Comparison of ENCODE assay signal across 23 mouse cellular contexts in genomic region chr1:119446753-119447283, GRCm38 (mm10). TPM values are rescaled to one million over a fixed set of nuclear protein-coding genes. Genes with fewer than 3 reads are reported as not detected.
DNase-seq lines count a peak whose midpoint lies in the region; ATAC-seq and TF ChIP-seq lines count a peak whose summit lies in the region.
"Had no signal": no experiment of that assay in that cellular context is flagged by ENCODE, and none has a peak within 500 bp of the region (broad histone marks: within the 10 kb centered on the region; RNA-seq: fewer than 3 reads in every experiment).

No protein-coding gene starts in this region.

- H3K4me3 ChIP-seq in heart, embryonic 12.5 days = no peak overlapping the region
- no peak overlapping the region for H3K4me3 ChIP-seq in lung, postnatal 0 days (ENCODE audit: low read depth, low read length)
- H3K4me3 ChIP-seq: forebrain, embryonic 10.5 days; forebrain, embryonic 13.5 days; heart, embryonic 15.5 days; hindbrain, embryonic 12.5 days; hindbrain, embryonic 15.5 days had no signal

- no peaks in the 10 kb centered on the region for H3K36me3 ChIP-seq in heart, embryonic 12.5 days
- H3K36me3 ChIP-seq in lung, postnatal 0 days (ENCODE audit: insufficient read depth, low read length) = no peaks in the 10 kb centered on the region
- H3K36me3 ChIP-seq: forebrain, embryonic 10.5 days; heart, embryonic 15.5 days; hindbrain, embryonic 12.5 days; hindbrain, embryonic 15.5 days had no signal

- H3K4me2 ChIP-seq in heart, embryonic 12.5 days = no peak overlapping the region
- H3K4me2 ChIP-seq in lung, postnatal 0 days (replicated peaks; ENCODE audit: low read depth, low read length) = no peak overlapping the region
- H3K4me2 ChIP-seq: forebrain, embryonic 13.5 days; heart, embryonic 11.5 days; heart, embryonic 15.5 days; hindbrain, embryonic 12.5 days; hindbrain, embryonic 15.5 days had no signal

- ATAC-seq in heart, embryonic 12.5 days (ENCODE audit: insufficient number of reproducible peaks, low FRiP score) = no peak; the same call in 1 of the 2 replicates
- no peak for ATAC-seq in lung, postnatal 0 days
- ATAC-seq: activated CD4-positive, CD25-positive, alpha-beta regulatory T cell, adult 4 months; forebrain, embryonic 13.5 days; forebrain, embryonic 16.5 days had no signal

- peak; percentile 93 for DNase-seq in heart, adult 11 months
- peak; percentile 34 for DNase-seq in lung, postnatal 0 days (ENCODE audit: low spot score)
- DNase-seq in lung, postnatal 14 days = no peak
- DNase-seq in Muller cell, postnatal 12 days (ENCODE audit: inconsistent ontology term) = peak; percentile 16
- peak; percentile 32 for DNase-seq in lung, postnatal 36 days
- DNase-seq in testis, postnatal 10 days (ENCODE audit: low spot score) = no peak
- no peak for DNase-seq in thymus, postnatal 25 days
- DNase-seq: adrenal gland, adult 8-10 months; adrenal gland, postnatal 25 days; cerebellum, adult 18-20 months; cerebellum, adult 9-10 months; cerebellum, postnatal 14 days; gastrocnemius, postnatal 25 days; heart, postnatal 14 days had no signal

- no peak for TF ChIP-seq EP300 in lung, postnatal 0 days (IDR thresholded peaks at IDR 0.05)

- H3K9ac ChIP-seq in heart, embryonic 12.5 days = no peak overlapping the region
- no peak overlapping the region for H3K9ac ChIP-seq in lung, postnatal 0 days (replicated peaks; ENCODE audit: low read depth)
- H3K9ac ChIP-seq: forebrain, embryonic 13.5 days; heart, embryonic 15.5 days; hindbrain, embryonic 12.5 days; hindbrain, embryonic 15.5 days had no signal

- WGBS in heart, embryonic 12.5 days = 44% methylated on average over 10 of the region's 10 CpGs
- WGBS in lung, postnatal 0 days = 53% methylated on average over 10 of the region's 10 CpGs

- TF ChIP-seq CTCF in lung, postnatal 0 days (IDR thresholded peaks at IDR 0.05) = no peak

- H3K27me3 ChIP-seq in heart, embryonic 12.5 days (replicated peaks) = peaks cover 12% of the 10 kb centered on the region; the same call in 1 of the 2 replicates
- H3K27me3 ChIP-seq in lung, postnatal 0 days (replicated peaks; ENCODE audit: insufficient read depth, low read length) = no peaks in the 10 kb centered on the region
- H3K27me3 ChIP-seq: forebrain, embryonic 13.5 days; heart, embryonic 15.5 days; hindbrain, embryonic 12.5 days; hindbrain, embryonic 15.5 days had no signal

- no peak overlapping the region for H3K27ac ChIP-seq in heart, embryonic 12.5 days (ENCODE audit: poor library complexity, severe bottlenecking)
- no peak overlapping the region for H3K27ac ChIP-seq in lung, postnatal 0 days (ENCODE audit: low read length)
- H3K27ac ChIP-seq: forebrain, embryonic 10.5 days; forebrain, embryonic 13.5 days; heart, embryonic 15.5 days; hindbrain, embryonic 12.5 days; hindbrain, embryonic 15.5 days had no signal

- H3K4me1 ChIP-seq in heart, embryonic 12.5 days (replicated peaks) = peaks cover 11% of the 10 kb centered on the region
- H3K4me1 ChIP-seq in lung, postnatal 0 days (ENCODE audit: insufficient read depth, low read depth, low read length) = no peaks in the 10 kb centered on the region
- H3K4me1 ChIP-seq: forebrain, embryonic 10.5 days; hindbrain, embryonic 12.5 days; hindbrain, embryonic 15.5 days had no signal

- H3K9me3 ChIP-seq in heart, embryonic 12.5 days (replicated peaks) = no peaks in the 10 kb centered on the region
- H3K9me3 ChIP-seq in lung, postnatal 0 days (ENCODE audit: low read length) = no peaks in the 10 kb centered on the region
- H3K9me3 ChIP-seq: forebrain, embryonic 10.5 days; forebrain, embryonic 13.5 days; heart, embryonic 15.5 days; hindbrain, embryonic 12.5 days; hindbrain, embryonic 15.5 days had no signal

RNA-seq across cellular contexts. Expression of gene Inhbb, which starts 24.8 kb away (rescaled TPM):
- 0.26 and 0.49 TPM in 2 replicates for polyA plus RNA-seq in heart, embryonic 12.5 days (2016; fragmentation: Nextera tagmentation; extraction: Ambion mirVana)
- polyA plus RNA-seq in lung, postnatal 0 days (2015; fragmentation: Nextera tagmentation; extraction: Ambion mirVana) = 2.4 and 2.9 TPM in 2 replicates
- polyA plus RNA-seq: activated CD4-positive, CD25-positive, alpha-beta regulatory T cell, adult 4 months had no signal

RNA-seq across cellular contexts. Expression of gene Ralb, which starts 57.8 kb away (rescaled TPM):
- polyA plus RNA-seq in heart, embryonic 12.5 days (2016; fragmentation: Nextera tagmentation; extraction: Ambion mirVana) = 184 and 194 TPM in 2 replicates
- 151 and 177 TPM in 2 replicates for polyA plus RNA-seq in lung, postnatal 0 days (2015; fragmentation: Nextera tagmentation; extraction: Ambion mirVana)

Comparison
In these comparisons a context has a peak if more than half of its experiments do, and no peak if none do; other contexts are left out.
1. DNase-seq: peak in heart, adult 11 months (single experiment), lung, postnatal 0 days (single experiment), Muller cell, postnatal 12 days (single experiment) and lung, postnatal 36 days (single experiment); none in lung, postnatal 14 days (single experiment), testis, postnatal 10 days (single experiment) and thymus, postnatal 25 days (single experiment).